8 mouse cellular contexts compared by ENCODE assay signal in genomic region chr8:83622389-83622989, GRCm38 (mm10). TPM values are rescaled to one million over a fixed set of nuclear protein-coding genes. Genes with fewer than 3 reads are reported as not detected.
A peak's percentile ranks its signal among the peaks of the same experiment; 100 is the strongest.
DNase-seq lines count a peak whose midpoint lies in the region; ATAC-seq and TF ChIP-seq lines count a peak whose summit lies in the region.

No protein-coding gene starts in this region.

- H3K9ac ChIP-seq in kidney, embryonic 15.5 days = peak overlapping the region; percentile 42

- WGBS in heart, embryonic 10.5 days = 8% methylated on average over 23 of the region's 23 CpGs
- WGBS in kidney, embryonic 15.5 days = 10% methylated on average over 23 of the region's 23 CpGs

- no peaks in the 10 kb centered on the region for H3K27me3 ChIP-seq in C2C12 (ENCODE audit: control insufficient read depth, insufficient read depth, insufficient read length)
- 0 out of 2 replicates have a peak, but pooled peaks cover 5% of the 10 kb centered on the region for H3K27me3 ChIP-seq in heart, embryonic 10.5 days (ENCODE audit: insufficient read depth, poor library complexity, severe bottlenecking)
- 0 out of 2 replicates have a peak, but pooled peaks cover 3% of the 10 kb centered on the region for H3K27me3 ChIP-seq in kidney, embryonic 15.5 days

- H3K27ac ChIP-seq in embryonic fibroblast, embryonic 13.5 days (ENCODE audit: insufficient read depth, low read length) = no peak overlapping the region
- H3K27ac ChIP-seq in heart, embryonic 10.5 days = peak overlapping the region; percentile 70
- no peak overlapping the region for H3K27ac ChIP-seq in kidney, embryonic 15.5 days

- H3K4me3 ChIP-seq in C2C12 (ENCODE audit: insufficient read depth, poor library complexity, severe bottlenecking) = no peak overlapping the region
- peak overlapping the region; percentile 4; the same call in 1 of the 2 replicates for H3K4me3 ChIP-seq in embryonic fibroblast, embryonic 13.5 days (ENCODE audit: insufficient read depth, low read length)
- H3K4me3 ChIP-seq in heart, embryonic 10.5 days = peak overlapping the region; percentile 60
- peak overlapping the region; percentile 46 for H3K4me3 ChIP-seq in kidney, embryonic 15.5 days (replicated peaks)

- H3K4me2 ChIP-seq in kidney, embryonic 15.5 days = peak overlapping the region; percentile 74

- no peak for TF ChIP-seq POLR2A in embryonic fibroblast, embryonic 13.5 days (IDR thresholded peaks at IDR 0.05; ENCODE audit: low read depth, low read length)

- ATAC-seq in kidney, embryonic 15.5 days (replicated peaks; ENCODE audit: low FRiP score) = peak; percentile 91
- peak; percentile 86 for ATAC-seq in monocyte, adult 5-6 weeks (replicated peaks; ENCODE audit: insufficient number of reproducible peaks, low FRiP score, low TSS enrichment, poor library complexity, severe bottlenecking)

- peak overlapping the region; percentile 69 for H3ac ChIP-seq in C2C12 (ENCODE audit: control insufficient read depth, insufficient read length, low read depth)

- no peaks in the 10 kb centered on the region for H3K79me3 ChIP-seq in C2C12 (ENCODE audit: low read depth)

- peak; percentile 65 for TF ChIP-seq CTCF in C2C12 (IDR thresholded peaks at IDR 0.05; ENCODE audit: control insufficient read depth, insufficient read depth, insufficient read length)
- peak; percentile 97 for TF ChIP-seq CTCF in embryonic fibroblast, embryonic 13.5 days (IDR thresholded peaks at IDR 0.05; ENCODE audit: borderline replicate concordance, insufficient read depth, low read length)

- no peaks in the 10 kb centered on the region for H3K36me3 ChIP-seq in C2C12 (ENCODE audit: control insufficient read depth, insufficient read depth)
- no peaks in the 10 kb centered on the region for H3K36me3 ChIP-seq in heart, embryonic 10.5 days
- H3K36me3 ChIP-seq in kidney, embryonic 15.5 days = no peaks in the 10 kb centered on the region

- DNase-seq in brain, adult 2 months (ENCODE audit: low read depth, low spot score) = peak; percentile 97
- peak; percentile 92 for DNase-seq in heart, embryonic 10.5 days (ENCODE audit: low spot score)
- peak; percentile 94 for DNase-seq in liver
- DNase-seq in spleen, postnatal 36 days (ENCODE audit: low spot score in 2 of 2) = peak; percentile 82 to 86

- H3K9me3 ChIP-seq in heart, embryonic 10.5 days = no peaks in the 10 kb centered on the region
- no peaks in the 10 kb centered on the region for H3K9me3 ChIP-seq in kidney, embryonic 15.5 days (replicated peaks)

- no peaks in the 10 kb centered on the region for H3K79me2 ChIP-seq in C2C12 (ENCODE audit: control insufficient read depth, insufficient read depth)

- no peaks in the 10 kb centered on the region for H3K4me1 ChIP-seq in embryonic fibroblast, embryonic 13.5 days (ENCODE audit: control insufficient read depth, insufficient read depth, low read length)
- H3K4me1 ChIP-seq in heart, embryonic 10.5 days = peaks cover 13% of the 10 kb centered on the region
- H3K4me1 ChIP-seq in kidney, embryonic 15.5 days = peaks cover 7% of the 10 kb centered on the region

TF ChIP-seq in C2C12, 6 proteins besides CTCF, POLR2A, EP300 and RAD21:
- TF ChIP-seq USF1 (IDR thresholded peaks at IDR 0.05; ENCODE audit: low read depth) (no peak), FOSL1 (IDR thresholded peaks at IDR 0.05; ENCODE audit: insufficient read depth, low read length, poor library complexity, severe bottlenecking) (no peak), MAX (IDR thresholded peaks at IDR 0.05) (no peak), MYOG (IDR thresholded peaks at IDR 0.05; ENCODE audit: control insufficient read depth, extremely low read depth, insufficient read length) (no peak), MYOD1 (IDR thresholded peaks at IDR 0.05; ENCODE audit: control insufficient read depth, insufficient read length, low read depth) (no peak), CEBPB (IDR thresholded peaks at IDR 0.05; ENCODE audit: low read depth) (no peak)

RNA-seq across cellular contexts. Expression of gene Dnajb1, which starts 14.5 kb away (rescaled TPM):
- 41.0 TPM for polyA plus RNA-seq in C2C12 (2012; fragmentation: generic; extraction: Trizol)
- 27.7 and 32.2 TPM in 2 replicates for polyA plus RNA-seq in embryonic fibroblast, embryonic 13.5 days (2011; ENCODE audit: insufficient read length, low read depth, missing spikeins)
- polyA plus RNA-seq in heart, embryonic 10.5 days (2016; fragmentation: Nextera tagmentation; extraction: Ambion mirVana) = 51.9 and 71.5 TPM in 2 replicates
- polyA plus RNA-seq in kidney, embryonic 15.5 days (2015; fragmentation: Nextera tagmentation; extraction: Ambion mirVana) = 59.1 and 60.4 TPM in 2 replicates
- total RNA-seq in monocyte, adult 5-6 weeks (2017) = 35.2 to 112 TPM (median 38.5 TPM) in 3 replicates

RNA-seq across cellular contexts. Expression of gene Tecr, which starts 14.7 kb away (rescaled TPM):
- 193 TPM for polyA plus RNA-seq in C2C12 (2012; fragmentation: generic; extraction: Trizol)
- 210 and 213 TPM in 2 replicates for polyA plus RNA-seq in embryonic fibroblast, embryonic 13.5 days (2011; ENCODE audit: insufficient read length, low read depth, missing spikeins)
- polyA plus RNA-seq in heart, embryonic 10.5 days (2016; fragmentation: Nextera tagmentation; extraction: Ambion mirVana) = 568 and 608 TPM in 2 replicates
- 577 and 605 TPM in 2 replicates for polyA plus RNA-seq in kidney, embryonic 15.5 days (2015; fragmentation: Nextera tagmentation; extraction: Ambion mirVana)
- 59.7 to 123 TPM (median 61.4 TPM) in 3 replicates for total RNA-seq in monocyte, adult 5-6 weeks (2017)

RNA-seq across cellular contexts. Expression of gene Gipc1, which starts 30.0 kb away (rescaled TPM):
- polyA plus RNA-seq in C2C12 (2012; fragmentation: generic; extraction: Trizol) = 81.8 TPM
- 47.4 and 63.3 TPM in 2 replicates for polyA plus RNA-seq in embryonic fibroblast, embryonic 13.5 days (2011; ENCODE audit: insufficient read length, low read depth, missing spikeins)
- polyA plus RNA-seq in heart, embryonic 10.5 days (2016; fragmentation: Nextera tagmentation; extraction: Ambion mirVana) = 204 and 214 TPM in 2 replicates
- polyA plus RNA-seq in kidney, embryonic 15.5 days (2015; fragmentation: Nextera tagmentation; extraction: Ambion mirVana) = 220 and 221 TPM in 2 replicates
- total RNA-seq in monocyte, adult 5-6 weeks (2017) = 9.5 to 21.9 TPM (median 10.0 TPM) in 3 replicates

RNA-seq across cellular contexts. Expression of gene Ptger1, which starts 44.0 kb away (rescaled TPM):
- polyA plus RNA-seq in C2C12 (2012; fragmentation: generic; extraction: Trizol) = 0.56 TPM
- polyA plus RNA-seq in embryonic fibroblast, embryonic 13.5 days (2011; ENCODE audit: insufficient read length, low read depth, missing spikeins) = 2.1 and 2.4 TPM in 2 replicates
- 0.36 and 0.46 TPM in 2 replicates for polyA plus RNA-seq in heart, embryonic 10.5 days (2016; fragmentation: Nextera tagmentation; extraction: Ambion mirVana)
- 2.4 and 2.9 TPM in 2 replicates for polyA plus RNA-seq in kidney, embryonic 15.5 days (2015; fragmentation: Nextera tagmentation; extraction: Ambion mirVana)
- 3.8 to 7.5 TPM (median 5.5 TPM) in 3 replicates for total RNA-seq in monocyte, adult 5-6 weeks (2017)

RNA-seq across cellular contexts. Expression of gene Ndufb7, which starts 56.0 kb away (rescaled TPM):
- polyA plus RNA-seq in C2C12 (2012; fragmentation: generic; extraction: Trizol) = 302 TPM
- 67.4 and 86.9 TPM in 2 replicates for polyA plus RNA-seq in embryonic fibroblast, embryonic 13.5 days (2011; ENCODE audit: insufficient read length, low read depth, missing spikeins)
- 479 and 560 TPM in 2 replicates for polyA plus RNA-seq in heart, embryonic 10.5 days (2016; fragmentation: Nextera tagmentation; extraction: Ambion mirVana)
- 344 and 353 TPM in 2 replicates for polyA plus RNA-seq in kidney, embryonic 15.5 days (2015; fragmentation: Nextera tagmentation; extraction: Ambion mirVana)
- 152 to 196 TPM (median 178 TPM) in 3 replicates for total RNA-seq in monocyte, adult 5-6 weeks (2017)
